Mouse (Mus musculus): ENCODE results near the gene Rbms1.

The Rbms1 gene

GRCm38 (mm10) chr2:60809441-60809921 lies 153.5 kb downstream of the Rbms1 start:
- no peak for DNase-seq (ENCODE audit: low spot score in 2 of 2)

GRCm38 (mm10) chr2:60808822-60809221 lies 154.2 kb downstream of the Rbms1 start:
- no peak for DNase-seq (ENCODE audit: low spot score in 2 of 2)

- no peak for DNase-seq (ENCODE audit: low spot score in 2 of 2)
These were observed 155.4 kb downstream of the Rbms1 start for GRCm38 (mm10) chr2:60807341-60808195.

GRCm38 (mm10) chr2:60804763-60805162 lies 158.2 kb downstream of the Rbms1 start:
- DNase-seq (ENCODE audit: low spot score in 2 of 2), result no peak

GRCm38 (mm10) chr2:60803377-60803776 lies 159.6 kb downstream of the Rbms1 start:
- no peak for DNase-seq (ENCODE audit: low spot score in 2 of 2)

- DNase-seq (ENCODE audit: low spot score in 2 of 2), result no peak
These were observed 160.2 kb downstream of the Rbms1 start for GRCm38 (mm10) chr2:60802828-60803227.

- DNase-seq (ENCODE audit: low spot score in 2 of 2), result no peak
These were observed 160.8 kb downstream of the Rbms1 start for GRCm38 (mm10) chr2:60802191-60802590.

- no peak for DNase-seq (ENCODE audit: low spot score in 2 of 2)
These were observed 161.3 kb downstream of the Rbms1 start for GRCm38 (mm10) chr2:60801571-60802155.

GRCm38 (mm10) chr2:60800921-60801558 lies 162.0 kb downstream of the Rbms1 start:
- DNase-seq (ENCODE audit: low spot score in 2 of 2), result no peak

- no peak for DNase-seq (ENCODE audit: low spot score in 2 of 2)
These were observed 163.2 kb downstream of the Rbms1 start for GRCm38 (mm10) chr2:60799816-60800215.

GRCm38 (mm10) chr2:60798767-60799529 lies 164.0 kb downstream of the Rbms1 start:
- no peak for DNase-seq (ENCODE audit: low spot score in 2 of 2)

GRCm38 (mm10) chr2:60796969-60797669 lies 165.9 kb downstream of the Rbms1 start:
- DNase-seq (ENCODE audit: low spot score in 2 of 2), result no peak

GRCm38 (mm10) chr2:60796616-60796968 lies 166.4 kb downstream of the Rbms1 start:
- no peak for DNase-seq (ENCODE audit: low spot score in 2 of 2)

GRCm38 (mm10) chr2:60795861-60796260 lies 167.1 kb downstream of the Rbms1 start:
- no peak for DNase-seq (ENCODE audit: low spot score in 2 of 2)

GRCm38 (mm10) chr2:60792506-60792905 lies 170.5 kb downstream of the Rbms1 start:
- DNase-seq (ENCODE audit: low spot score in 2 of 2), result no peak

GRCm38 (mm10) chr2:60789126-60789525 lies 173.9 kb downstream of the Rbms1 start:
- DNase-seq (ENCODE audit: low spot score in 2 of 2), result no peak

GRCm38 (mm10) chr2:60788173-60788908 lies 174.7 kb downstream of the Rbms1 start:
- DNase-seq (ENCODE audit: low spot score in 2 of 2), result no peak

- DNase-seq (ENCODE audit: low spot score in 2 of 2), result no peak
These were observed 175.9 kb downstream of the Rbms1 start for GRCm38 (mm10) chr2:60787088-60787487.

GRCm38 (mm10) chr2:60786289-60786688 lies 176.7 kb downstream of the Rbms1 start:
- no peak for DNase-seq (ENCODE audit: low spot score in 2 of 2)

- DNase-seq (ENCODE audit: low spot score in 2 of 2), result no peak
These were observed 188.5 kb downstream of the Rbms1 start for GRCm38 (mm10) chr2:60774501-60774900.

GRCm38 (mm10) chr2:60773592-60773991 lies 189.4 kb downstream of the Rbms1 start:
- no peak for DNase-seq (ENCODE audit: low spot score in 2 of 2)

All from right cerebral cortex, postnatal 36 days (tissue).